Mouse (Mus musculus) G1E (cell line): ENCODE results near the gene BC030870. TPM values are rescaled to one million over a fixed set of nuclear protein-coding genes. Genes with fewer than 3 reads are reported as not detected.

ENCODE experiments used
- ATAC-seq: 2 replicates; pipeline ENCODE4 v1.8.0; 2016; ENCODE audit warnings: mild to moderate bottlenecking; ENCODE audit not compliant: insufficient number of reproducible peaks, poor library complexity, low FRiP score, severe bottlenecking; ENCODE audit errors: extremely low read depth
- DNase-seq: peaks from one replicate; pipeline ENCODE4 v3.0.0; 2012; ENCODE audit warnings: low spot score
- H3K27me3 ChIP-seq: 2 replicates; pipeline ENCODE4 v1.6.1; 2012; ENCODE audit warnings: mild to moderate bottlenecking, low read length, inconsistent platforms; ENCODE audit not compliant: insufficient read depth
- H3K36me3 ChIP-seq: replicated peaks from 2 replicates; pipeline ENCODE3; 2012; ENCODE audit warnings: mild to moderate bottlenecking, inconsistent platforms
- H3K4me1 ChIP-seq: 2 replicates; pipeline ENCODE4 v1.6.1; 2012; ENCODE audit warnings: low read depth, low read length, inconsistent platforms, mixed read lengths; ENCODE audit not compliant: insufficient read depth
- H3K4me3 ChIP-seq: 2 replicates; pipeline ENCODE4 v1.5.1; 2012; ENCODE audit warnings: low read depth, mild to moderate bottlenecking, inconsistent platforms, low read length, moderate library complexity, mixed read lengths
- H3K9me3 ChIP-seq: replicated peaks from 2 replicates; pipeline ENCODE4 v1.6.1; 2012; ENCODE audit warnings: inconsistent platforms
- CTCF ChIP-seq: IDR thresholded peaks from 2 replicates; pipeline ENCODE4 v1.5.1; 2012; ENCODE audit warnings: low read depth, low read length, inconsistent platforms, mixed read lengths
- GATA1 ChIP-seq: IDR thresholded peaks from 2 replicates; pipeline ENCODE4 v1.6.1; 2012; ENCODE audit warnings: borderline replicate concordance, low read length, inconsistent platforms, mixed read lengths
- GATA2 ChIP-seq: IDR thresholded peaks from 2 replicates; pipeline ENCODE4 v1.6.1; 2012; ENCODE audit warnings: low read depth, low read length, inconsistent platforms, borderline replicate concordance
- POLR2AphosphoS5 ChIP-seq: IDR thresholded peaks from 2 replicates; pipeline ENCODE4 v1.6.1; 2012; ENCODE audit warnings: low read depth, low read length, inconsistent platforms; ENCODE audit not compliant: insufficient replicate concordance
- TAL1 ChIP-seq: conservative IDR thresholded peaks from 2 replicates; pipeline ENCODE4 v1.6.1; 2012; ENCODE audit warnings: low read depth, low read length, inconsistent platforms, mixed read lengths
- polyA plus RNA-seq: library from polyadenylated mRNA; stranded (reverse); fragments of >175 nt; gene quantifications from 2 replicates; pipeline ENCODE4 v1.2.3, GENCODE M21; 2012
- total RNA-seq, 2 experiments: library from RNA; stranded (forward) in 1 of 2; stranded (reverse) in 1 of 2; fragments of 200-1000 nt in 1 of 2; fragments of >200 nt in 1 of 2; fragmentation: Nextera tagmentation in 1 of 2; gene quantifications; 2 replicates each; pipeline ENCODE4 v1.2.3; 2014 to 2017

Gene BC030870
- total and polyA plus RNA-seq, 3 experiments, result not detected

DNA sequence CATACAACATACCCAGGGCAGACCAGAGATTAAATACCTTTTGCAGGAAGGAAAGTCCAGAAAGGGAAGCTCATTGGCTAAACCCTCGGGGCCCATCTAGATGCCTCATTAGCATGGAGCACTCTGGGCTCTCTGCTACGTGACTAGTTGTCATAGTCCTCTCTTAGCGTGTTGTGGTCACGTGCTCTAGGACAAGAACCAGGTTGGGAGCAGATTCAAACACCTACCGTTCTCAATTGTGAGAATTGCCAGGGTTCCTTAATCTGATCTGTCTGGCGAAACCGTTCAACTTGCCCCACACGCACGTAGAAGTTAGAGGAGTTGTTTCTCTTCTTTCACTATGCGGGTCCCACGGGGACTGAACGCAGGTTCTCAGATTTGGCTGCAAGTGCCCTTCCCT lies 41.2 kb downstream of the BC030870 start:
- DNase-seq (no peak), ATAC-seq (no peak)
- TF ChIP-seq GATA1 (no peak), CTCF (no peak), POLR2AphosphoS5 (no peak), GATA2 (no peak), TAL1 (no peak)
- peaks cover 44% of the 10 kb centered on the region for H3K4me1 ChIP-seq
- H3K36me3 ChIP-seq, result no peaks in the 10 kb centered on the region
- H3K4me3 ChIP-seq, result no peak overlapping the region
- peaks cover 3% of the 10 kb centered on the region; the same call in 1 of the 2 replicates for H3K27me3 ChIP-seq
- no peaks in the 10 kb centered on the region for H3K9me3 ChIP-seq

DNA sequence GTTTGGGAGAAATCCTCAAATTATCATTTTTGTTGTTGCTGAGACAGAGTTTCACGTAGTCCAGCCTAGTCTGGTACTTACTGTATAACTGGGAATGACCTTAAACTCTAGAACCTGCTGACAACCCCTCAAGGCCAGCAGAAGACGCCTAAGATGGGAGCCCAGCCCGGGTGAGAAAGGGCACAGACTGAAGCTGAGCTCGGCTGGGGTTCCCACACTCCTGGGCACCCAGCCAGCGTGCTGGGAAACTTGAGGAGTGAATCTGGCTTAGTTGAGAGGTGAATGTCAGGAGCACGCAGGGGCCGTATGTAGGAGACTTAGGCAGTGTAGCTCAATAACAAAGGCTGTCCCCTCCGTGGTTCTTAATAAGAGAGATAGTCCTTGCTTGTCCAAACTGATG lies 41.7 kb downstream of the BC030870 start:
- ATAC-seq (no peak), DNase-seq (no peak)
- TF ChIP-seq TAL1 (no peak), GATA1 (no peak), GATA2 (no peak), CTCF (no peak), POLR2AphosphoS5 (no peak)

DNA sequence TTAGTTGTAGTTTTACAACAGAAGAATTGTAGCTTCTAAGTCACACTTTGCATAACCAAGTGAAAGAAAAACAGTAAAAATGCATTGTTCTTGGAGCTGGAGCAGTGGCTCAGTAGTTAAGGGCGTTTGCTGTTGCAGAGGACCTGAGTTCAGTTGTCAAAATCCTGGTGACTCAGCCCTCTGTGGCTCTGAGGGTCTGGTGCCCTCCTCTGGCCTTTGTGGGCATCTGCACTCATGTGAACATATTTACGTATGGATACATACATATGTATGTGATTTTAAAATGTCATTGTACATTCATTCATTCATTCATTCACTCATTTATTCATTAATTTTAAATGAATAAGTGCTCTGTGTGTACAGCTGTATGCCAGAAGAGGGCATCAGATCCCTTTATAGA lies 43.7 kb downstream of the BC030870 start:
- peaks cover 6% of the 10 kb centered on the region for H3K27me3 ChIP-seq
- peaks cover 39% of the 10 kb centered on the region for H3K4me1 ChIP-seq
- ATAC-seq (no peak), DNase-seq (no peak)
- no peaks in the 10 kb centered on the region for H3K9me3 ChIP-seq
- no peak overlapping the region for H3K4me3 ChIP-seq
- TF ChIP-seq GATA2 (no peak), TAL1 (no peak), CTCF (no peak), POLR2AphosphoS5 (no peak), GATA1 (no peak)
- no peaks in the 10 kb centered on the region for H3K36me3 ChIP-seq

More for the DNA sequence above, 41.7 kb downstream of the BC030870 start:
- Histone ChIP-seq H3K4me1 (peaks cover 44% of the 10 kb centered on the region), H3K36me3 (no peaks in the 10 kb centered on the region), H3K27me3 (peaks cover 3% of the 10 kb centered on the region; the same call in 1 of the 2 replicates), H3K9me3 (no peaks in the 10 kb centered on the region), H3K4me3 (no peak overlapping the region)

DNA sequence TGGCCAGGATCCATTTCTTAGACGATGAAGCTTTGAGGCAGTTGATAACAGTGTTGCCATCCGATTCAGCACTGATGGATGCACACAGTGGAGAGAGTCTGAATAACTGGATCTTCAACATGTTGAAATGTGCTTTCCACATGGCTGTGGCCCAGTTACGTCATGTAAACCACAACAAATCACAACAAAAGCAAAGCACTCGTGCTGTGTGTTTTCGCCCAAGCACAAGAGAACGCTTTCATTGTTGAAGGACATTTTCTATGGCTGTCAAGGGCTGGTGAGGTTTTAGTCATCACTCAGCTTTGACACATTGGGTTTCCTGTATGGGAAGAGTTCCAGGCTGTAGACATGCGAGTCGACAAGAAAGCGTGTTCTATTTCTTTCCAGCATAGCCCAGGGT lies 48.6 kb downstream of the BC030870 start:
- no peak for DNase-seq
- Histone ChIP-seq H3K36me3 (no peaks in the 10 kb centered on the region), H3K4me1 (peaks cover 23% of the 10 kb centered on the region; the same call in 1 of the 2 replicates), H3K27me3 (peaks cover 6% of the 10 kb centered on the region), H3K9me3 (no peaks in the 10 kb centered on the region), H3K4me3 (no peak overlapping the region)
- TF ChIP-seq GATA2 (no peak), TAL1 (no peak), CTCF (no peak), GATA1 (no peak), POLR2AphosphoS5 (no peak)
- no peak for ATAC-seq

- DNase-seq, result no peak
- Histone ChIP-seq H3K4me1 (peaks cover 5% of the 10 kb centered on the region; the same call in 1 of the 2 replicates), H3K36me3 (no peaks in the 10 kb centered on the region), H3K9me3 (no peaks in the 10 kb centered on the region), H3K4me3 (no peak within 1 kb of the TSS), H3K27me3 (no peaks in the 10 kb centered on the region)
- TF ChIP-seq CTCF (no peak), POLR2AphosphoS5 (no peak), GATA2 (no peak), GATA1 (no peak), TAL1 (no peak)
- no peak for ATAC-seq
Observed at GRCm38 (mm10) chr8:65074733-65075132, 54.6 kb downstream of the BC030870 start, which contains the start of gene Gm10663. Gm10663 (plus strand) TSS chr8:65075033.

DNA sequence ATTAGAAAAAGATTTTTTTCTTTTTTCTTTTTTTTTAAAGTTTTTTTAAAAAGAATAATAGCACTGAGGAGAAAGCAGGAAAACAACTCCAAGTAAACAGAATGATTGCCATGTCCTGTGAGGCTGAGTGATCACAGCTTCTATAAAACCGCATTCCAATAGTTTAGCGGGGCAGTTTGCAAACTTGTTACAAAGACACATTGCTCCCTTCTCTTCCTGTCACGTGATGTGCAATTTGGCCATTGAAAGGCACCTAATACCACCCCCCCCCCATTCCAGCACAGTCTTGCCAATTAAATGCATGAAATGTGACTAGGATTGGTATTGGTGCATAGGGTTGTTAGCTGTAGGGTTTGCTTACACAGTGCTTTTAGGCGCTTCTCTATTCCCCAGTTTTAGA lies 58.4 kb downstream of the BC030870 start:
- H3K9me3 ChIP-seq, result no peaks in the 10 kb centered on the region
- no peak for DNase-seq
- H3K4me3 ChIP-seq, result no peak overlapping the region
- no peaks in the 10 kb centered on the region for H3K27me3 ChIP-seq
- no peak for ATAC-seq
- TF ChIP-seq TAL1, result no peak
- no peak for TF ChIP-seq GATA1
- no peak for TF ChIP-seq CTCF
- TF ChIP-seq POLR2AphosphoS5, result no peak
- no peak for TF ChIP-seq GATA2
- H3K36me3 ChIP-seq, result no peaks in the 10 kb centered on the region
- H3K4me1 ChIP-seq, result peaks cover 4% of the 10 kb centered on the region; the same call in 1 of the 2 replicates
